Mouse (Mus musculus) lung, postnatal 14 days (tissue): ENCODE measurements around the gene Zfp691.

Experiments used
- DNase-seq: peaks from one replicate; pipeline ENCODE4 v3.0.0; 2021

Zfp691 gene

GRCm38 (mm10) chr4:119173851-119174453 is at the start of gene Zfp691:
Gene Zfp691 (minus strand): TSS chr4:119174195.
- peak; percentile 92 for DNase-seq

GRCm38 (mm10) chr4:119223696-119224095 is 49.7 kb upstream of the Zfp691 start:
- DNase-seq: peak; percentile 17

- no peak for DNase-seq
Observed at GRCm38 (mm10) chr4:119218169-119218568, 44.2 kb upstream of the Zfp691 start, which contains the start of gene Tmem269. Gene Tmem269 (minus strand): TSS chr4:119218217.

GRCm38 (mm10) chr4:119216667-119217066 is 42.7 kb upstream of the Zfp691 start:
- no peak for DNase-seq

- DNase-seq: peak; percentile 70
Observed at GRCm38 (mm10) chr4:119204672-119205071, 30.7 kb upstream of the Zfp691 start.

GRCm38 (mm10) chr4:119198105-119198504 is 24.1 kb upstream of the Zfp691 start:
- no peak for DNase-seq

- DNase-seq: no peak
Observed at GRCm38 (mm10) chr4:119195582-119196320, 21.8 kb upstream of the Zfp691 start.

GRCm38 (mm10) chr4:119194909-119195581 is 21.1 kb upstream of the Zfp691 start, which contains the start of gene Svbp:
Gene Svbp (plus strand): TSS chr4:119195306.
- peak; percentile 92 for DNase-seq

GRCm38 (mm10) chr4:119192757-119193156 is 18.8 kb upstream of the Zfp691 start:
- DNase-seq: no peak

GRCm38 (mm10) chr4:119191273-119191672 is 17.3 kb upstream of the Zfp691 start:
- no peak for DNase-seq

GRCm38 (mm10) chr4:119190618-119191017 is 16.6 kb upstream of the Zfp691 start:
- no peak for DNase-seq

- DNase-seq: no peak
Observed at GRCm38 (mm10) chr4:119189864-119190263, 15.9 kb upstream of the Zfp691 start, which contains the start of gene Ermap. Gene Ermap (minus strand): TSS chr4:119190011.

GRCm38 (mm10) chr4:119189392-119189791 is 15.4 kb upstream of the Zfp691 start:
- no peak for DNase-seq

- no peak for DNase-seq
Observed at GRCm38 (mm10) chr4:119188060-119188785, 14.2 kb upstream of the Zfp691 start.

- DNase-seq: no peak
Observed at GRCm38 (mm10) chr4:119185771-119186170, 11.8 kb upstream of the Zfp691 start.

- DNase-seq: no peak
Observed at GRCm38 (mm10) chr4:119183525-119183924, 9.5 kb upstream of the Zfp691 start.

- no peak for DNase-seq
Observed at GRCm38 (mm10) chr4:119181456-119181855, 7.5 kb upstream of the Zfp691 start.

GRCm38 (mm10) chr4:119180133-119180707 is 6.2 kb upstream of the Zfp691 start:
- no peak for DNase-seq

- DNase-seq: peak; percentile 10
Observed at GRCm38 (mm10) chr4:119178331-119178730, 4.3 kb upstream of the Zfp691 start.

GRCm38 (mm10) chr4:119177702-119178101 is 3.7 kb upstream of the Zfp691 start:
- DNase-seq: no peak

- no peak for DNase-seq
Observed at GRCm38 (mm10) chr4:119172919-119173650, 910 bp downstream of the Zfp691 start.

GRCm38 (mm10) chr4:119167663-119168062 is 6.3 kb downstream of the Zfp691 start:
- peak; percentile 91 for DNase-seq
